Mouse (Mus musculus): ENCODE measurements around the gene Nat8. TPM values are rescaled to one million over a fixed set of nuclear protein-coding genes. Genes with fewer than 3 reads are reported as not detected.
"Not testable (repeated sequence)": the region's sequence is repeated elsewhere in the genome, so short reads cannot be mapped to it uniquely, and the experiment has no call there.

Nat8 gene
- polyA plus RNA-seq (2016; fragmentation: Nextera tagmentation; extraction: Ambion mirVana), result not detected in 2 replicates

DNA sequence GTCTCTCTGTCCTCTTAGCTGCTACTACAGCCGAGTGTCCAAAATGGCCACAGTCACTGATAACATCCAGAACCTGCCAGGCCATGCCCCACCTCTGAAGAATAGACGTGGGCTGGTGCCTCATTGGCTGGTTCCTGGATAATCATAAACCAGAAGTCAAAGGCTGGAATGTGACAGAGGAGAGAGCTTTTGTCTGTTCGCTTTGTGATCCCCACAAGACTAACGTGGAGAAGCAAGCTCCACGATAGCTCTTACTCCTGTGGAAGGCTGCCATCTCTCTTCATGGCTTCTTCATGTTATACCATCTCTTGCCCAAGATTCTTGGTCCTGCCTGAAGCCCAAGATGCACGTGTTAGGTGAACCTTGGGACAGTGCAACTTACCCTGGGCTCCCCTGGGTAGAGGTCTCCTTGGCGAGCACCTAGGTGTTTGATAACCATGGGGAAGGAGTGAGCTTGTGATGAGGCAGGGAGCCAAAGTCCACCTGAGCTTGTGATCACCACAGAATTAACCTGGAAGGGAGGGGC is at the start of gene Nat8:
Gene Nat8, minus strand, starts transcription at position 287 of the 526 bp plus-strand sequence.
- 90% methylated on average over 7 of the region's 7 CpGs for WGBS
- H3K4me1 ChIP-seq, result no peaks in the 10 kb centered on the region
- H3K4me3 ChIP-seq, result no peak within 1 kb of the TSS
- H3K27me3 ChIP-seq (ENCODE audit: poor library complexity, severe bottlenecking), result no peaks in the 10 kb centered on the region
- H3K27ac ChIP-seq, result no peak within 1 kb of the TSS
- H3K9me3 ChIP-seq, result no peaks in the 10 kb centered on the region
- no peak for DNase-seq (ENCODE audit: extremely low spot score, low spot score)
- H3K36me3 ChIP-seq (replicated peaks), result no peaks in the 10 kb centered on the region

DNA sequence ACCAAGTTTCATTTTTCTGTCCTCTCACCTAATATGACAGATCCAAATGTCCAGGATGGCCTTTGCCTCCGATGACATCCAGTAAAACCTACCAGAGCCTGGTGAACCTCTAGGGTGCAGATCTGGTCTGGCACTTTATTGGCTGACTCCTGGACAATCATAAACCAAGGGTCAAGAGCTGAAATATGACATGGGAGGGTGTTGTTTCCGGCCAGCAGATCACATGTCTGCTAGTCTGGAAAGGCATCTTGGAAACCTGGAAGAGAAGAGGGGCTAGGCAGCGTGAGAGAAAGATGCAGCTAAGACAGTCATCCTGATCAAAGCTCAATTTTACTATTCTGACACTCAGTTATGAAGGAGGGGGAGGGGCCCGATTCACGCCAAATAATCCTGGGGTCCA is 37.1 kb upstream of the Nat8 start, which contains the start of gene Nat8f2:
Gene Nat8f2, minus strand, starts transcription at position 153 of the 400 bp plus-strand sequence.
- DNase-seq (ENCODE audit: extremely low spot score, low spot score); H3K27me3 ChIP-seq (ENCODE audit: poor library complexity, severe bottlenecking); H3K9me3 ChIP-seq; H3K27ac ChIP-seq; H3K4me3 ChIP-seq; H3K36me3 ChIP-seq (replicated peaks); H3K4me1 ChIP-seq: not testable (repeated sequence)
- WGBS, result 87% methylated on average over 5 of the region's 5 CpGs

DNA sequence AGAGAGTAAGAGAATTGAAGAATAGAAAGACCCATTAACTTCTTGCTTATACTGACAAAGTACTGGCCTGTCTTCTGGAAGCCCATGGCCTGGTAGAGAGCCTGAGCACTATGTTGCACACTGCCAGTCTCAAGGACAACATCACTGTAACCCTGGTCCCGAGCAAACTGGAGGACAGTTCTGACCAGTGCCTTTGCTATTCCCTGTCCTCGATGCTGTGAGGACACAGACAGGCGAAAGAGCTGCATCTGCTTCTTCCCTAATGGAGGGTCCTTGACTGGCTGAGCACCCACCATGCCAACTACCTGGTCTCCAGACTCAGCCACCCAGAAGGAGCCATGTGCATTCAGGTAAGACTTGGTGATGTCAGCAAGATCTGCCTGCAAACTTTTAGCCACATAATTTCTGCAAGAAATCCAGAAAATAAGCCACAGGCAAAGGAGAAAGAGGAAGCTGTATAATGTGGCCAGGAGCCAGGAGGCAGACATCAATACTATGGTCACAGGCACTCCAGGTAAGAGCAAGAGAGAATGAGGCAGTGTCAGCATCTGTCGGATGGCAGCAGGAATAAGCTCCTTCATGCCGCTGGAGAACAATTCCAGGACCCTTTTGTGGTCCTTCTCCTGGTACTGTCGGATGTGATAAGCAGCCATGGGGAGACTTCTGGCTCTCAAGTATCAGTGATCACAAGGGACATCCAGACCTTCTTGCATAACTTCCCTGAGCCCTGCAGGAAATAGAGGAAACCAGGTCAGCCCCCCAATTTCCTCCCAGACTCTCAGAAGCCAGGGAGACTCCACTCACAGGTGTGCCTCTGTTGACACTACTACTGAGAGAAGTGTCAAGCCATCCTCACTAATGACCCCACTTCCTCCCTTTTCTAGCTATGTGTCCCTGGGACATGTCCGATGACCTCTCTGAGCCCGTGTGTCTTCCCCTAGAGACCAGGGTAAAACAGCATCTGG is 36.1 kb upstream of the Nat8 start:
- no peaks in the 10 kb centered on the region for H3K9me3 ChIP-seq
- H3K4me3 ChIP-seq, result no peak overlapping the region
- H3K36me3 ChIP-seq (replicated peaks), result no peaks in the 10 kb centered on the region
- no peak for DNase-seq (ENCODE audit: extremely low spot score, low spot score)
- H3K27me3 ChIP-seq (ENCODE audit: poor library complexity, severe bottlenecking), result no peaks in the 10 kb centered on the region
- no peak overlapping the region for H3K27ac ChIP-seq
- WGBS, result 79% methylated on average over 8 of the region's 8 CpGs
- no peaks in the 10 kb centered on the region; the same call in 1 of the 2 replicates for H3K4me1 ChIP-seq

GRCm38 (mm10) chr6:85866995-85867394 is 35.1 kb upstream of the Nat8 start:
- H3K9me3 ChIP-seq; H3K36me3 ChIP-seq (replicated peaks); DNase-seq (ENCODE audit: extremely low spot score, low spot score); H3K27me3 ChIP-seq (ENCODE audit: poor library complexity, severe bottlenecking); H3K4me1 ChIP-seq; H3K4me3 ChIP-seq; H3K27ac ChIP-seq: not testable (repeated sequence)
- 62% methylated on average over 1 of the region's 1 CpGs for WGBS

DNA sequence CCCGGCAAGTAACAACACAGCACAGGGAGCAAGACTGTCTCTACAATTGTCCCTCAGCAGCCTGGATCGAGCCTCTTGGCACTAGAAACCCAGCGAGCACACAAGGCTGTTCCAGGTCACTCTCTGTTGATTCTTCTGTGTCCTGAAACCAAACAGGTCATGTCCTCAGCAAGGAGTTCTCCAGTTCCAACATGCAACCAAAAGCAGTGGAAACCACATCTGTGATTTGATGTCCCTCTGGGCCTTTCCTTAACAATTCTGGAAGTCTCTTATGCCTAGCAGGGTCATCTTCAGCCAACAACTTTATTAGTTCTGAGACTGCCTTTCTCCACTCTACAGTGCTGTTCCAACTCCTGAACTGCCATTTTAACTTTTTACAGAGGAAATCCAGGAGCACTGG is 34.3 kb upstream of the Nat8 start:
- 88% methylated on average over 3 of the region's 3 CpGs for WGBS
- not testable (repeated sequence) for H3K27me3 ChIP-seq (ENCODE audit: poor library complexity, severe bottlenecking); DNase-seq (ENCODE audit: extremely low spot score, low spot score)

DNA sequence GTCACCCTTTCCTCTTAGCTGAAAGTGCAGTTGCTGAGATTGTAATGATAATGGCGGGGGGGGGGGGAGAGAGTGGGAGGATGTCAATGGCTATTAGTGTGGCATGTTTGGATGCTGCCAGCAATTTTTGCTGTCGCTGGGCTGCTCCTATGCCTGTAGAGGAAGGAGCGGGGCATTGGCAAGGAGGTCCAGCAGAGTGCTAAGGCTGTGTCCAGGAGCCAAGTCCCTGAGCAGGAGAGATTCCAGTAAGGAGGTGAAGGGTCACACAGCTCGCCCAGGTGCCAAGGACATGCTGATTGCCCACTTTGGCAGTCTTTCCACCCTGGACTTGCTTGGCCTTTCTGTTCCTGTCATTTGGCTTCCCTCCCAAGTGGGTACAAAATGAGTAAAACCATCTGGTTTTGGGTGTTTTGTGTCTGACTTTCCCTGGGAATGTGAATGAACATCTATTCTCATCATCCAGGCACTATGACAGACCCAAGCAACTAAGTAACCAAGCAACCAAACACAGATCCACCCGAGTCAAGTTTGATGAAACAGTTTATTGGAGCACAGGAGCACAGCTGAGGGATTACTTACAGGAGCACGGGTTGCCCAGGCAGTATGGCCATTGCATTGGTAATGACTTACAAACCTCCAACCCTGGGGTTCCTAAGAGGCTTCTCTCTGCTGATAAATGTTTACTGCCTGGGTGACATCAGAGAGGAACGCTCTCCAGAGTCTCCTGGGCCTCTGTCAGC is 33.2 kb upstream of the Nat8 start:
- H3K36me3 ChIP-seq (replicated peaks); H3K27ac ChIP-seq; H3K27me3 ChIP-seq (ENCODE audit: poor library complexity, severe bottlenecking); H3K4me1 ChIP-seq; DNase-seq (ENCODE audit: extremely low spot score, low spot score); H3K9me3 ChIP-seq; H3K4me3 ChIP-seq: not testable (repeated sequence)
- WGBS, result 68% methylated on average over 6 of the region's 7 CpGs

More for the DNA sequence above, 34.3 kb upstream of the Nat8 start:
- H3K9me3 ChIP-seq; H3K4me1 ChIP-seq; H3K4me3 ChIP-seq; H3K36me3 ChIP-seq (replicated peaks); H3K27ac ChIP-seq: not testable (repeated sequence)

GRCm38 (mm10) chr6:85863840-85864239 is 32.0 kb upstream of the Nat8 start:
- no peak overlapping the region for H3K27ac ChIP-seq
- 91% methylated on average over 2 of the region's 2 CpGs for WGBS
- H3K36me3 ChIP-seq (replicated peaks), result no peaks in the 10 kb centered on the region
- no peak overlapping the region for H3K4me3 ChIP-seq
- no peaks in the 10 kb centered on the region for H3K9me3 ChIP-seq
- no peak for DNase-seq (ENCODE audit: extremely low spot score, low spot score)
- H3K4me1 ChIP-seq, result no peaks in the 10 kb centered on the region; the same call in 1 of the 2 replicates
- no peaks in the 10 kb centered on the region for H3K27me3 ChIP-seq (ENCODE audit: poor library complexity, severe bottlenecking)

DNA sequence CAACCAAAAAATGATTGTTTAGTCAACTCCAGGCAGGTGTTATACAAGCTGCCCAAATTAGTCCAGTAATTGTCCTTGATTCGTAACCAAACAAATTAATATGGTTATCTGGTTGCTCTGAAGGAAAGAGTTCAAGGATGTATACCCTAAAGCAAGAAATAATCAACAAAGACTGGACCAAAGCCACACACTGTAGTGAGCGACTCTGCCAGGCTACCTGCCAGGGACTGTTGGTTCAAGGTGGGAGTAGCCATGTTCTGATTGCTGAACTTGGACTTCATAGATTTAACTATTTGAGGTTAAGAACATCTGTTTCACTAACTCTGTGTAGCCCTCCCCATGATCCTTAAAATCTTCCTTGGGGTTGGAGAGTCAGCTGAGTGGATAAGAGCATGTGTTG is 31.3 kb upstream of the Nat8 start:
- no peaks in the 10 kb centered on the region for H3K27me3 ChIP-seq (ENCODE audit: poor library complexity, severe bottlenecking)
- no peaks in the 10 kb centered on the region for H3K9me3 ChIP-seq
- no peak overlapping the region for H3K4me3 ChIP-seq
- no peak overlapping the region for H3K27ac ChIP-seq
- no peak for DNase-seq (ENCODE audit: extremely low spot score, low spot score)
- WGBS, result 91% methylated on average over 2 of the region's 2 CpGs
- no peaks in the 10 kb centered on the region for H3K36me3 ChIP-seq (replicated peaks)
- no peaks in the 10 kb centered on the region for H3K4me1 ChIP-seq

DNA sequence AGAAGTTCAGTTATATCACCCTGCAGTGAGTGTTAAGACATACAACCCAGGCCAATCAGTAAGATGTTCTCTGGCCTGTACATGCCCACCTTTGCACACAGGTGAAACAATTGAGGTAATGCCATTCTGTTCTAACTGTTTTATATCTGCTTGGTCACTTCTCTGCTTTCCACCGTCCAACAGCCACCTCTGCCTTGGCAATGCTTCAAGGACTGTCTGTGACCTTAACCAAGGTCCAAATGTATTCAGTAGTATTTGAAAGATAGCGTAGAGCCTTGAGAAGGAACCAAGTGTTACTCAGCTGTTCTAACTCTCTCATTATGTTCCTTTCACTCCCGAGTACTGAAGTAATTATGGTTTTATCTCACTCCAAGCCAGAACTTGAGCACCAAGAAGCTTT is 30.7 kb upstream of the Nat8 start:
- no peaks in the 10 kb centered on the region for H3K27me3 ChIP-seq (ENCODE audit: poor library complexity, severe bottlenecking)
- no peak overlapping the region for H3K27ac ChIP-seq
- no peaks in the 10 kb centered on the region for H3K4me1 ChIP-seq
- DNase-seq (ENCODE audit: extremely low spot score, low spot score), result no peak
- no peak overlapping the region for H3K4me3 ChIP-seq
- 85% methylated on average over 3 of the region's 3 CpGs for WGBS
- no peaks in the 10 kb centered on the region for H3K36me3 ChIP-seq (replicated peaks)
- H3K9me3 ChIP-seq, result no peaks in the 10 kb centered on the region

DNA sequence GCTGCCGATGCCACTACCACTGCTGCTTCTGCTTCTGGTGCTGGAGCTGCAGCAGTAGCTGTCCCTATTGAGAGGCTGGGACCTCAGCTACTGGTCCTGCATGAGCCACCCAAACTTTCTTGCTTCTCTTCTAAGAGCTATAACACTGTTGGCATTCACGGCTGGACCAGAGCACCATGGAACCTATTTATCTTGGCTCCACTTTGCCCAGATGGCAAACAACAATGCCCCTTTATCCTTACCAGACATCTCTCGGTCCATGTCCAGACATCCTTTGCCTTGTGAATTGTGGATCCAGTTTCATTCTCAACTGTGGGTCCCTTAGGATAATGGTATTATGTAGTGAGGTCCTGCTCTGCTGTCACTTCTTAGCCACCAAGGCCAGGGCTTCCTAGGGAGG is 29.4 kb upstream of the Nat8 start:
- H3K27ac ChIP-seq, result no peak overlapping the region
- H3K4me1 ChIP-seq, result no peaks in the 10 kb centered on the region
- 81% methylated on average over 3 of the region's 3 CpGs for WGBS
- H3K4me3 ChIP-seq, result no peak overlapping the region
- no peak for DNase-seq (ENCODE audit: extremely low spot score, low spot score)
- no peaks in the 10 kb centered on the region for H3K27me3 ChIP-seq (ENCODE audit: poor library complexity, severe bottlenecking)
- no peaks in the 10 kb centered on the region for H3K9me3 ChIP-seq
- no peaks in the 10 kb centered on the region for H3K36me3 ChIP-seq (replicated peaks)

GRCm38 (mm10) chr6:85856194-85856678 is 24.4 kb upstream of the Nat8 start:
- WGBS, result 82% methylated on average over 1 of the region's 1 CpGs
- H3K4me1 ChIP-seq, result 0 out of 2 replicates have a peak, but pooled peaks cover 3% of the 10 kb centered on the region
- no peak overlapping the region for H3K27ac ChIP-seq
- DNase-seq (ENCODE audit: extremely low spot score, low spot score), result no peak
- H3K9me3 ChIP-seq, result no peaks in the 10 kb centered on the region
- H3K27me3 ChIP-seq (ENCODE audit: poor library complexity, severe bottlenecking), result no peaks in the 10 kb centered on the region
- H3K36me3 ChIP-seq (replicated peaks), result no peaks in the 10 kb centered on the region
- no peak overlapping the region for H3K4me3 ChIP-seq

DNA sequence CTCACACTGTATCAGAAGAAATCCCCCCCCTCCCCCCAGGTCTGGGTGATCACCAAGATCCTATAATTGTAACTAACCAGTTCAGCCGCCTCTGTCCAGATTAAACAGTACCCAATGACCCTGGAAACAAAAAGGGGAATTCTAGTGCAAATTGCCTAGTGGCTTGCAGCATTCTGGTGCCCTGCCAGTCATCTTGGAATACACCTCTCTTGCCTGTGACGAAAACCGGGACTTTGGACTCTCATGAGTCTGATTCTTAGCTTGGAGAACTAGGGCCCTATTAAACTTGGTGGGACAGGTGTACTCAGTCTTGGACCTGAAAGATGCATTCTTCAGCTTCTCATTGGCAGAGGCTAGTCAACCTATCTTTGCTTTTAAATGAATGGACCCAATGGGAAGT is 21.6 kb upstream of the Nat8 start:
- WGBS, result 76% methylated on average over 3 of the region's 3 CpGs
- no peaks in the 10 kb centered on the region for H3K36me3 ChIP-seq (replicated peaks)

More for the DNA sequence above, 21.6 kb upstream of the Nat8 start:
- H3K27me3 ChIP-seq (ENCODE audit: poor library complexity, severe bottlenecking), result no peaks in the 10 kb centered on the region
- no peak overlapping the region for H3K4me3 ChIP-seq
- no peak for DNase-seq (ENCODE audit: extremely low spot score, low spot score)
- H3K27ac ChIP-seq, result no peak overlapping the region
- H3K4me1 ChIP-seq, result peaks cover 16% of the 10 kb centered on the region
- no peaks in the 10 kb centered on the region for H3K9me3 ChIP-seq

All from forebrain, embryonic 10.5 days (tissue).